Mouse (Mus musculus) heart, postnatal 25 days (tissue): ENCODE measurements around the gene Gm28635. TPM values are rescaled to one million over a fixed set of nuclear protein-coding genes. Genes with fewer than 3 reads are reported as not detected.

Experiments used
- DNase-seq: peaks from one replicate; pipeline ENCODE4 v3.0.0; 2022; ENCODE audit warnings: low spot score
- intact Hi-C: fragments of 180-260 bp; cut with DNase I; formaldehyde crosslinking; loops from one replicate; pipeline ENCODE4 v1.15.1; 2025
- total RNA-seq, 2 experiments: library from RNA; stranded (reverse); gene quantifications; 2 replicates each; pipeline ENCODE4 v1.2.3; 2021

Gm28635 gene
- total RNA-seq = 1 to 10 TPM; 5.4 to 5.8 TPM

DNA sequence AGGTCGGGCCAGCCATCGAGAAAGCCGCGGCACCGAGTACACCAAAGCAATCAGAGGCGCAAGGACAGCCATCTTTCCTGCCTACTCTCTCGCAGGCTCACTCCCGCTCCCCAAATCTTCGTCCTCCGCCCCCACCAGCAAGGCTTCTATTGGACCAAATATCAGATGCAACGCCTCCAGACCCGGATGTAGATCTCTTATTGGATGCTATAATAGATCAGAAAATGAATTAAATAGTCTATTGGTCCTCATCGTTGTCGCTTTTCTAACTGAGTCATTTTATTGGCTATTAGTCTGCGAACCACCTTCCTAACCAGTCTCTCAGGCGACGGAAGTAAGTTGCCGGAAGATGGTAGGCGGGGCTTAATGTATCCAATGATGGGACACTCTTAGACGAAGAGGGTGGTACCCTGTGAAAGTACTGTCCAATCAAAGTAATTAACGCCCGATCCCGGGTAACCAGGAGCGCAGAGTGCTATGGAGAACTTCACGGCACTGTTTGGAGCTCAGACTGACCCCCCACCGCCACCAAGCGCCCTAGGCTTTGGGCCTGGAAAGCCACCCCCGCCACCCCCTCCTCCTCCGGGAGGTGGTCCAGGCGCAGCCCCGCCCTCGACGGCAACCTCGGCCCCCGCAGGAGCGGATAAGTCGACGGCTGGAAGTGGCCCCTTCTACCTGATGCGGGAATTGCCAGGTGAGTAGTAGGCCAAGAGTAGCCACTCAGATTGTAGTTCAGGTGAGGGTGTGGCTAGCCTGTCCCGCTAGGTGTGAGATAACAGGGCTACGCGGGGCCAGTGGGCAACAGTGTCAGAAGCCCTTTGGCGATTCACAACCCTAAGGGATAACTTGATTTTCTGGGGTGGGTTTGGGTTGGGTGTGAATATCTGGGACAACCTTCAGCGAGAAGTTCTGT, at the start of gene Gm28635, which contains the start of gene Med19:
Gene Gm28635 (minus strand): TSS at position 74 of the 913 bp plus-strand sequence.
Gene Med19 (plus strand): TSS at position 435 of the 913 bp plus-strand sequence.
- peak; percentile 91 for DNase-seq
- intact Hi-C loops = loop anchor here (5.0 kb wide), 1 partner anchor 34 kb away; no protein-coding TSS in a partner anchor

DNA sequence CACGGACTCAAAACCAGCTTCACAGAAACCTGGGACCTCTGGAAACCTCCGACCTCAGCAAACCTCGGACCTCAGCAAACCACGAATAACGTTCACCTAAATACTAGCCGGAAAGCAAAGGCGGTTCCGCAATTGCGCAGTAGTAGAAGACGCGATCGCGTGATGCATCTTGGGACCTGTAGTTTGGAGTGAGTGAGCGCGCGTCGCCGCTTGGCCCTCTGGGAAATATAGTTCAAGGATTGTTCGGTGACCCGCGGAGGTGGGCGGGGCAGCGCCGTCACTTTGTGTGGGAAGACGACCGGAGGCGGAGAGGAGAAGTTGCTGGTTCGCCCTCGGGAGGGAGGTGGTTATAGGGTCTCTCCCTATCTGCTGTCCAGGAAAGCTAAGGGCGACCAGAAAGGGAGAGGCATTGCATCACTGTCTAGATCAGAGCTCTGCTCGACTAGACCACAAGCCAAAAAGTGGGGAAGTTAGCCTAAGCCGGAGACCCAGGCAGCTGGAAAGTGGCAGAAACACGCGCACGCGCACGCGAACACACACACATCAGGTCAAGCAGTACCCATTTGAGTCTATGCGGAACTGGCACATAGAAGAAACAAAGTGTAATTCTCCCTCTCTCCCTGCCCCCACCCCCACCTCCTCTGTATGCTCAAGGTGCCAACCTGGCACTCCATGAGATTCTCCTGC, 49.5 kb upstream of the Gm28635 start, which contains the start of gene Clp1:
Gene Clp1 (minus strand): TSS at position 179 of the 687 bp plus-strand sequence.
- intact Hi-C loops = no loop called here
- peak; percentile 93 for DNase-seq

DNA sequence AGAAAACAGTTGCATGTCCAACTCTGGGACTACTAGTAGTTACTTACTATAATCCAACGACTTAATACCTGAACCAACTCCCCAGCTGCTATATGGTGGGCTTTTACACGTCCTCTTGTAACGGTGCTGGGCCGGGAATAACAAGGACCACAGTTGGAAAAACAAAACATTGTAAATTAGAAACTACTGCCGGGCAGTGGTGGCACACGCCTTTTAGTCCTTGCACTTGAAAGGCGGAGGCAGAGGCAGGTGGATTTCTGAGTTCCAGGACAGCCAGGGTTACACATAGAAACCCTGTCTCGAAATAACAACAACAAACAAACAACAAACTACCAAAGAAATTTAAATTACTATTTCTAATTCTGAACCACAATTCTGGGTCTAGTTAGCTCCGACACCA, 48.9 kb upstream of the Gm28635 start:
- DNase-seq = no peak
- intact Hi-C loops = no loop called here

DNA sequence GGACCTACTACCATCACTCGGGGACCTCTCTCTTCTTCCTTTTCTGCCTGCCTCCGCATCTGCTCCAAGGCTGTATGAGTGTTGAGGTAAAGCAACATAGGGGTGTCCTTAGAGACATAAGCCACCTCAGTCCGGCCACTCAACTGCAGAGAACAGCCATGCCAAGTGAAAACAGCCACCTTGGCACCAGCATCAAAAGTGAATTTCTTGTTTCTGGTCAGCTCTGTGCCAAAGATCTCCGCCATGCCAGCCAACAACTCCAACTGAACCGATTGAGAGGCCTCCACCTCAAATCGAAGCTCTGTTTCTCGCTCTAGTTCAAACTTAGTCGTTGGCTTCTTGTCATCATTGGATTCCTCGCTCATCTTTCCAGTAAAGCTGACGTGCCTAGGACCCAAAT, 47.9 kb upstream of the Gm28635 start:
- intact Hi-C loops = no loop called here
- DNase-seq = no peak

DNA sequence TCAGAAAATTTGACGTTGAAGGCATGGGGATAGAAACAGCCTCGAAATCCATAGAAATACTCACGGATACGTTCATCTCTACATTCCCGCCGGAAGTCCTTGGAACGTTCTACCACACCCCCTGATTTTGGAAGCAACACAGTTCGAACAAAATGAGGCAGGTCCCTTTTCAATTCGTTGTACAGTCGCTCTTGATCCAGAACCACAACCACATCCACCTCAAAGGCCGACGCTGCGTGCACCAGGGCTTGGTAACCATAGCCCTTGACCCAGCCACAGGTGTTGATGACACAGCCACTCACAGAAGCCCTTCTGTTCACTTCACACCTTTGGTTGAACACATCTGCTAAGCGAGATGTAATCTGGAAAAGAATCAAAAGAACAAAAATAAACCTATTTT, 46.0 kb upstream of the Gm28635 start:
- no peak for DNase-seq
- intact Hi-C loops = no loop called here

DNA sequence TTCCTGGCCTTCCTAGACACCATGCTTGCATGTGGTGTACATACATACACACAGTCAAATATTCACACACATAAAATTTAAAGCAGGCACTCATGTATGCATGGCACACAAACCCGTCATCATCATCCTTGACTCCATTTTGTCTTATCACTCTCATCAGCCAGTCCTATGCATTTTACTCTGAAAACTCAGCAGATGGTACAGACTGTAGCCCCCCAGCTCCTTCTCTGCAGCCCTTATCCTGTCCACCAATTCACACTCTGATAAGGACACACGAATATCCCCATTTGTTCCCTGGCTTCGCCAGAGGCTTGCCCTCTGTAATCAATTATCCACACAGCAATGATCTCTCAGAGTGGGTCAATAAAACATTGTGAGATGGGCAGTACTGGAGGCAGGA, 43.3 kb upstream of the Gm28635 start:
- intact Hi-C loops = no loop called here
- DNase-seq = no peak

DNA sequence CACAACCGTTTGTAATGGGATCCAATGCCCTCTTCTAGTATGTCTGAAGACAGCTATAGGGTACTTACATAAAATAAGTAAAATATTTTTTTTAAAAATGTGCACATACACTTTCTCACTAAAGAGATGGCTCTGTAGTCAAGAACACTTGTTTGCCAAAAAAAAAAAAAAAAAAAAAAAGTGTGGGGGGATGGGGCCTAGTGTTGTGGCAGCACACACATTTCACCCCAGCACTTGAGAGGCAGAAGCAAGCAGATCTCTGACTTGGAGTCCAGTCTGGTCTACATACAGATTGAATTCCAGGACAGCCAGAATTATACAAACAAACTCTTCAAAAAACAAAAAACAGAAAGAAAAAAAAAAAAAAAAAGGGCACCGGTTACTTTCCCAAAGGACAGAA, 42.9 kb upstream of the Gm28635 start:
- DNase-seq = no peak
- intact Hi-C loops = no loop called here

DNA sequence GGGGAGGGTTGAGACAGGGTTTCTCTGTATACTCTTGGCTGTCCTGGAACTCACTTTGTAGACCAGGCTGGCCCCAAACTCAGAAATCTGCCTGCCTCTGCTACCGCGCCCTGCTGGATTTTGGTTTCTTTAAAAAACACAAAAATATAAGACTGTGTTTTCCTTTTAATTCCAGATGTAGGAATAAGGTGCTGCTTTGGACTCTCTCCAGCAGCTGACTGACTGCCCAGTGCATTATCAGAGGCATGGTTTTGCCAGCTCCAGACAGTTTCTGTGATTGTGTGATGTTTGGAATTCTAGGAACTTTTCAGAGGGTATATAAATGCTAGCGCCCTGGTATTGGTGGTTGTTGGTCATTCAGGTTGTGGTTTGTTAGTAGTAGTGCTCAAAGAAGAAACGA, 39.5 kb upstream of the Gm28635 start:
- intact Hi-C loops = no loop called here
- DNase-seq = no peak

DNA sequence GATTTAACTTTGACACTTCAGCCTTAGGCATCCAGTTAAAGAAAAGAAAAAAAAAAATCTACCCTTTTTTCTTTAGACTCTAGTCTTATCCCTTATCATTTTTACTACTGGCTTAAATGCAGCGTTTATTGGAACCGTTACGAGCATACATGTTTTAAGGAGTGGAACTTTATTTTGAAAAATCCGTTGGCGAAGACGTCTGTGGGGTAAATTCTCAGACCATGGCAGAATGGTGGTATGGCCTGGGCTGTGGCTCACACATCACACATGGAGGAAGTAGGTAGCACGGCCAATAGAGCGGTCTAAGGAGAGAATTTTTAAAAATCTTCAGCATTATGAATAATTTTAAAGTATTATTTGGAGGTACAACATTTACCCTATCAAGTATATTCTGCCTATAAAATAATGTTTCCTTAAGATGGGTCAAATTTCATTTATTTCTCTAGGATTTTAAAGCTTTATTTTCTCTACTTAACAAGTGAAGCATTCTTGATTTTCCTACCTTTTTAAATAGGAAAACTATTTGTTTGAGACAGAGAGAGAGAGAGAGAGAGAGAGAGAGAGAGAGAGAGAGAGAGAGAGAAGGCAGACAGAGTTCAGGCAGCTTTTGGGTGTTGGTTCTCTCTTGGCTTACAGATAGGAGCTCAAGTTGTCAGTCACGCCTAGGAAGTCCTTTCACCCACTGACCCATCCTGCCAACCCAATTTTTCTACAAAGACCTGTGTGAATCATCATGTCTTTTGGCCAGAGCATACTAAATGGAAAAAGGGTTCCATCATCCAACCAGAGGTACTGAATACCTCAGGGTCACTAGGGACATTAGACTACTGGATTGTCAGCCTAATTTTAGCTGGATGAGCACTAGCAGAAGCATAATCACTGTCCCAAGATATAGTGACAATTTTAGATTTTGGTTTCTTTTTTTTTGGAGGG, 38.8 kb upstream of the Gm28635 start:
- no peak for DNase-seq
- intact Hi-C loops = no loop called here

DNA sequence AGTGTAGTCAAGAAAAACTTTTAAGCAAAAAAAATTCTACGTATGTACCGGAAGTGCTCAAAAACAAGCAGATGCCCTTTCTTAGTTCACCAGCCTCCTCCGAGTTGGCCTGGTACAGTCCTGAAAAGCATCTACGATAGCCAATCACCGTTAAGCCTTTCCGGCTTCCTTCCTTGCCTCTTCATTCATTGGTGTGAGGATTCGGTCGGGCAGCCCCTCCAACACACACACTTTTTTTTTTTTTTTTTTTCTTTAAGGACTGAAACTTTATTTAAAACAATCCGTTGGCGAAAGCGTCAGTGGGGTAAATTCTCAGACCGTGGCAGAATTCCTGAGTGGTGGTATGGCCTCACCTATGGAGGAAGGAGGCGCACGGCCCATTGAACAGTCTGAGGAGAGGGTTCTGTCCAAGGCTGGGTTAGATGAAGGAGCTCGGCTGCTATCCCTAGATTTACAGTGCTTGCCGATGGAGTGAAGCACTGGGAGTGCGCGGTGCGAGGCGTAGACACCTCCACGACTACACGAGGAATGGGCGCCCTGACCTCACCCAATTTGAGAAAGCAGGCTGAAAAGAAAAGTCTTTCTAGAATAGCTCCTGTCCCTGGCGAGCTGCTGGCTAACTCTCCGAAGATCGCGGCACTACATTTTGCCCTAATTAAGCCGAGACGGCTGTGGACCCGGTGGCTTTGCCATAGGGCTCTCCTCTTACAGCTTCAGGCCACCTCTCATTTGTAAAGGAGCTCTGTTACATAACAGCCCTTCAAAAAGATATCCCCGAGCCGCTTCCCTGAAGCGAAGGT, 37.9 kb upstream of the Gm28635 start:
- intact Hi-C loops = no loop called here
- peak; percentile 44 for DNase-seq

DNA sequence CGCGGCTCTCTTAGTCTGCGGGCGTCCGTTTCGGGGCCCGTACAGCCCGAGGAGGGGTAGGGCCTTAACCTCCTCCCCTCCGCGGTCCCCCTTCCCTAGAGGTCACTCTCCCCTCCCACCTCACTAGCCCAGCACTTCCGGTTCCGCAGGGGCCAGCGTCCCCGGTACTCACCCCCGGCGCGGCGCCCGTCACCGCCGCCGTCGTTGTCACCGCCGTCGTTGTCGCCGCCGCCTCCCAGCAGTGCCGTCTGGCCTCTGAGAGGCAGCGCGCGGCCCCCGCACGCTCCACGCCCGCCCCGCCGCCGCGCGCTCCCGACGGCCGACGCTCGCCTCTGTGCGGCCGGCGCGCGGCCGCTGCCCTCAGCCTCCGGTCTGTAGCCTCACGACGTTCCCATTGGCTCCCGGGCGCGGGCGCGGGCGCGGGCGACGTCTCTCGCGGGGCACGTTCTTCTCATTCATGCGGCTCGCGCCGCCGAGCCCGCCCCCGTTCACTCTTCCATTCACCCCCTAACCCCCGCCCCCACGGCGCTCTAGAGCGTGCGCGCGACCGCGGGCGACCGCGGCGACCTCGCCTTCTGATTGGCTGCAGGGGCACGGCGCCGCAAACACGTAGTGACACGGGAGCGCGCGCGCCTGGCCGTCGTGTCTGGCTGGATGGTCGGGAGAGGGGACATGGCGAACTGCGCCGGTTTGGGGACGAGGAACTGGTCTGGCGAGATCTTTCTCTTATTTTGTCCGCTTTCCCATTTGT, 37.1 kb upstream of the Gm28635 start, which contains the start of gene Zdhhc5:
Gene Zdhhc5 (minus strand): TSS at position 370 of the 751 bp plus-strand sequence.
- DNase-seq = peak; percentile 98
- intact Hi-C loops = loop anchor here (5.0 kb wide), 1 partner anchor 38 kb away; the partner anchor contains the start of genes Gm28635, Med19 and Tmx2

DNA sequence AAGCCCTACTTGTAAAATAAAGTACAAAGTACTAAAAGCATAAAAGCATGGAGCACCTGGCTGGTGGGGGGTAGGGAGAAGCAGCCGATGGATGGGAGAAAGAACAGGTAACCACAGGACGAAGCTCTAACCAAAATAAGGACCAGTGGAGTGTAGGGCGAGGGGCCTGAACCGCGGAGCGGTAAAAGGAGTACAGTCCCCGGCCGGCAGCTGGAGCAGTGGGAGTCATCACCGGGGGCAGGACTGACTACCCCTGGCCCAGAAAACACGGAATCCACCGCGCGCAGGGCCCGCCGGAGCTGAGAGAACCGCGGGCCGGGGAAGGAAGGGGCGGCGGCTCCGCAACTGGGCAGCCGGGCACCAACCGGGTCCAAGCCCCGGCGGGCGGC, 36.6 kb upstream of the Gm28635 start:
- no peak for DNase-seq
- intact Hi-C loops = loop anchor here (5.0 kb wide), 1 partner anchor 37 kb away; the partner anchor contains the start of genes Gm28635, Med19 and Tmx2

DNA sequence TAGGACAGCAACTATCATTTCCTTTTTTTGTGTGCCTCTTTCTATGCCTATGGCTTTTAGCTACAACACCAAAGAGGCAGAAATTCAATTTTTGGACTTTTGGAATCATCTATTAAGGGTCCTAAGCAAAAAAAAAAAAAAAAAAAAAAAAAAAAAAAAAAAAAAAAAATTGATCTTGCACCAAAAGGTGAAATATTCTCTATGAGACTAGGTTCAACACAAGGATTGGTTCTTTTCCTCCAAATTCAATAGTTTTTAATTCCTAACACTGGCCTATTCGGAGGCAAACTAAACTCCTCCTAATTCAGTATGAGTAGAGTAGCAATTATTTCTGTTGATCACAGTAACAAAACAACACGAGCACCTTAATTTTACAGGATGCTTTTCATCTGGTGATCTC, 34.1 kb upstream of the Gm28635 start:
- intact Hi-C loops = loop anchor here (5.0 kb wide), 1 partner anchor 35 kb away; the partner anchor contains the start of genes Gm28635, Med19 and Tmx2
- no peak for DNase-seq

DNA sequence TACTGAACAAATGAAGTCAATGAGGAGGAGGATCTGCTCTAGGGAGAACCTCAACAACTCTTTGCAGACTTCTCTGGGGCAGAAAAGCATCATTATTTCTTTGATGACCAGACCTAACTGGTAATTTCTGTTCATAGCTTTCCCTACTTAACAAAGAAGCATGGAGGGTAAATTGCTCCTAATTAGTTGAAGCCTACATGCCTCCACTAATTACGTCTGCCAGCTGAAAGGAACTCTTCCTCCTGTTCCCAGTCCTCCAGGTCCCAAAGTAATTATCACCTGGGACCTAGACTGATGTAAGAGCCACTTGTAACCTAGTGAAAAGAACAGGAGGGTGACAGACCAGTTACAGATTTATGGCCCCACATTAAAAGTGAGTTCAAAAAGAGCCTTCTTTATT, 29.7 kb upstream of the Gm28635 start:
- intact Hi-C loops = no loop called here

DNA sequence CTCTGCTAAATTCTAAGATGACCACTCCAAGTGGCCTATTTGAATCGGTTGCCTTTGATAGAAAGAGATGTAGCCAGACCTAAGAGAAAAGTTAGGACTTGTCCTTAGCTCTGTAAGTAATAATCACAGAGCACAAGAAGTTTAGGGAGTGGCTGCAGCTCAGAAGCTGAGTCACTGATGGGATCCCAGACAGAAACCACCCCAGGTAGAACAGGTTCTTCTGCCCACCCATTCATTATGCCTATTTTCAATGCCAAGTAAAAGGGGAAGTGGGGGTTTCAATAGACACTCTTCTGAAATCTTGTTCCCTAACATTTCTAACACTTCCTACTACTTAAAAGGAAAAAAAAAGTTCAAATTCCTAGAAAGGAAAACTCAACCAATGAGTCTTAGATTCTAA, 27.5 kb upstream of the Gm28635 start:
- intact Hi-C loops = no loop called here
- no peak for DNase-seq

More for the DNA sequence above, 29.7 kb upstream of the Gm28635 start:
- no peak for DNase-seq

DNA sequence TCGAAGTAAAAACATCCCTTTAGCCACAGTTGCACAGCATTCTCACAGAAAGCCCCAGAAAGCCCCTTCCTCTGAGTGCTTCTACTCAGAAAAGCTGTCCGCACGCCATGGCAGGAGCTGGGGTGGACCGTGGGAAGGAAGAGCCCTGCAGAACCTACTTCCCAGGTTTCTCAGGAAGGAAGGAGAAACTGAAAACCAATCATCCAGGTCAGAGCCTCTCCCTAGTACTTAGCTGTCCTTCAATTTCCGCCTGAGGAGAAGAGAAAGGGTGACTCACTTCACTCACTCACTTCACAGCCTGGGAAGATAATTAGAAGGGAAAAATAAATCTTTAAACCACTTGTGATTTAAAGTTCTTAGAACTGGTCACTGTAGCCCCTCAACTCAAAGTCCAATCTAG, 26.5 kb upstream of the Gm28635 start:
- intact Hi-C loops = no loop called here
- DNase-seq = no peak

DNA sequence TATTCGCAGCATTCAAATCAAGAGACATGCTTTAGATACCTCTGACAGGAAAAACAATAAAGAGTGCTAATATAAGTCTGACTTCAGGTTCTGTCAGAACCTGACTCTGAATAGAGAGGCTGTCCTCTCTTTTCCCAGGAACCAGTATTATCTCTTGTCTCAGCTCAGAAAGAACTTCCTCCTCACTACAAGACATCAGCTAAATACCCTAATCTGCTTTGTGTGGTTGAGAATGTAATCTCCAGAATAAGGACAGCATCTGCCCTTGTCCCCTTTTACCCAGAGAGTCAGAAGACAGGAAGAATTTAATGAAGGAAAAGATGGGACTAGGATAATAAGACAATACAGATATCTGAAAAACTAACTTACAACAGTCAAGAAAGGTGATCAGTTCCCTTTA, 25.7 kb upstream of the Gm28635 start:
- intact Hi-C loops = no loop called here
- DNase-seq = no peak
